20 mouse cellular contexts compared by ENCODE assay signal in the genomic region with DNA sequence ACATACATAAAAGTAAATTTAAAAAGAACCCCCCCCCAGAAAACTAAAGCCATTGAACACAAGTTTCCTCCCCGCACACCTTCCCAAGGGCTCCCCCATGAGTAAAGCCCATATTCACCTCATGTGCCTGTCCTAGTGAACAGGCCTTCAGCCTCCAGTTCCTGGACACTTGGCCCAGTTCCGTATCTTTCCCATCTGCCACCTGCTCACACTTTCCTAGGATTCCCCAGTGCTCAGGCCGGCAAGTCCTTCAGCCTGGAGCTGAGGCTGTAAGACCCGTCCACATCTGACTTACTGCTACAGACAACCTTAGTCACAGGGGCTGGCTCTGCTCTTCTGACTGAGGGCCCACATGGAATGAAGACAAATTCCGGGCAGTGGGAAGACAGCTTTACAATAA. TPM values are rescaled to one million over a fixed set of nuclear protein-coding genes. Genes with fewer than 3 reads are reported as not detected.
DNase-seq lines count a peak whose midpoint lies in the region; TF ChIP-seq lines count a peak whose summit lies in the region.
"Had no signal": no experiment of that assay in that cellular context is flagged by ENCODE, and none has a peak within 500 bp of the region (broad histone marks: within the 10 kb centered on the region; RNA-seq: fewer than 3 reads in every experiment).

No protein-coding gene starts in this region.

- no peak for TF ChIP-seq CTCF in cerebellum, adult 2 months (IDR thresholded peaks at IDR 0.05; ENCODE audit: borderline replicate concordance, insufficient read depth, low read depth, low read length)

- H3K36me3 ChIP-seq in hindbrain, embryonic 10.5 days, result no peaks in the 10 kb centered on the region
- H3K36me3 ChIP-seq: embryonic facial prominence, embryonic 12.5 days; forebrain, embryonic 12.5 days; heart, embryonic 15.5 days; hindbrain, embryonic 15.5 days had no signal

- WGBS in cerebellum, adult 2 months, result 19% methylated on average over 5 of the region's 5 CpGs
- WGBS in hindbrain, embryonic 10.5 days, result 92% methylated on average over 5 of the region's 5 CpGs

- peak; percentile 62 for DNase-seq in cerebellum, adult 11 months
- peak; percentile 72 to 86 for DNase-seq in cerebellum, adult 2 months
- peak; percentile 69 to 72 for DNase-seq in cerebellum, postnatal 10 days
- DNase-seq in hindbrain, embryonic 10.5 days (ENCODE audit: low spot score), result no peak
- DNase-seq in urinary bladder, postnatal 10 days (ENCODE audit: low spot score), result no peak
- DNase-seq in right cerebral cortex, postnatal 14 days, result no peak
- DNase-seq: adrenal gland, adult 2 months; adrenal gland, postnatal 36 days; gastrocnemius, postnatal 10 days; heart, adult 2 months; heart, postnatal 14 days; kidney, adult 2 months had no signal

- H3K4me1 ChIP-seq in cerebellum, adult 2 months (ENCODE audit: control insufficient read depth, insufficient read depth, low read length), result no peaks in the 10 kb centered on the region
- H3K4me1 ChIP-seq in hindbrain, embryonic 10.5 days (replicated peaks), result peaks cover 14% of the 10 kb centered on the region
- H3K4me1 ChIP-seq: heart, embryonic 15.5 days; hindbrain, embryonic 15.5 days had no signal

- no peaks in the 10 kb centered on the region for H3K9me3 ChIP-seq in hindbrain, embryonic 10.5 days
- H3K9me3 ChIP-seq: embryonic facial prominence, embryonic 12.5 days; forebrain, embryonic 12.5 days; heart, embryonic 15.5 days; hindbrain, embryonic 15.5 days had no signal

- TF ChIP-seq POLR2A in cerebellum, adult 2 months (IDR thresholded peaks at IDR 0.05; ENCODE audit: borderline replicate concordance, insufficient read depth, low read length), result no peak

- H3K27me3 ChIP-seq in cerebellum, adult 2 months (ENCODE audit: control insufficient read depth, insufficient read depth, low read length), result no peaks in the 10 kb centered on the region
- H3K27me3 ChIP-seq in hindbrain, embryonic 10.5 days (ENCODE audit: insufficient read depth, poor library complexity, severe bottlenecking), result peaks cover 30% of the 10 kb centered on the region
- H3K27me3 ChIP-seq: CH12.LX; heart, embryonic 15.5 days had no signal

- peak overlapping the region; percentile 9; the same call in 1 of the 2 replicates for H3K27ac ChIP-seq in cerebellum, adult 2 months (ENCODE audit: insufficient read depth, low read length)
- no peak overlapping the region for H3K27ac ChIP-seq in hindbrain, embryonic 10.5 days
- H3K27ac ChIP-seq: embryonic facial prominence, embryonic 12.5 days; forebrain, embryonic 12.5 days; heart, adult 2 months; heart, embryonic 15.5 days; hindbrain, embryonic 15.5 days had no signal

- H3K4me3 ChIP-seq in cerebellum, adult 2 months (replicated peaks; ENCODE audit: insufficient read depth, low read depth, low read length), result no peak overlapping the region
- H3K4me3 ChIP-seq in hindbrain, embryonic 10.5 days, result no peak overlapping the region
- H3K4me3 ChIP-seq: embryonic facial prominence, embryonic 12.5 days; forebrain, embryonic 12.5 days; heart, adult 2 months; heart, embryonic 15.5 days; hindbrain, embryonic 15.5 days had no signal

RNA-seq across cellular contexts. Expression of a gene that starts 4.2 kb away (rescaled TPM):
- 0.25 and 0.28 TPM in 2 replicates for polyA plus RNA-seq in cerebellum, adult 2 months (2012; rRNA removed)
- 20.9 and 23.7 TPM in 2 replicates for polyA plus RNA-seq in hindbrain, embryonic 10.5 days (2016; fragmentation: Nextera tagmentation; extraction: Ambion mirVana)
- polyA plus RNA-seq: forebrain, embryonic 16.5 days had no signal

RNA-seq across cellular contexts. Expression of a gene that starts 16.9 kb away (rescaled TPM):
- polyA plus RNA-seq in cerebellum, adult 2 months (2012; rRNA removed), result 115 and 150 TPM in 2 replicates
- polyA plus RNA-seq in hindbrain, embryonic 10.5 days (2016; fragmentation: Nextera tagmentation; extraction: Ambion mirVana), result 55.6 and 68.3 TPM in 2 replicates

RNA-seq across cellular contexts. Expression of a gene that starts 22.8 kb away (rescaled TPM):
- polyA plus RNA-seq in cerebellum, adult 2 months (2012; rRNA removed), result 125 and 130 TPM in 2 replicates
- 250 and 261 TPM in 2 replicates for polyA plus RNA-seq in hindbrain, embryonic 10.5 days (2016; fragmentation: Nextera tagmentation; extraction: Ambion mirVana)

RNA-seq across cellular contexts. Expression of a gene that starts 40.7 kb away (rescaled TPM):
- 1.6 and 1.8 TPM in 2 replicates for polyA plus RNA-seq in cerebellum, adult 2 months (2012; rRNA removed)
- polyA plus RNA-seq in hindbrain, embryonic 10.5 days (2016; fragmentation: Nextera tagmentation; extraction: Ambion mirVana), result 2.4 TPM in 2 replicates

RNA-seq across cellular contexts. Expression of a gene that starts 48.1 kb away (rescaled TPM):
- polyA plus RNA-seq in cerebellum, adult 2 months (2012; rRNA removed), result 0.07 and 0.13 TPM in 2 replicates
- 0.11 TPM in 1 of 2 replicates, not detected in the other for polyA plus RNA-seq in hindbrain, embryonic 10.5 days (2016; fragmentation: Nextera tagmentation; extraction: Ambion mirVana)
- polyA plus RNA-seq: frontal cortex, adult 2 months; heart, adult 2 months; hindbrain, embryonic 11.5 days; kidney, adult 2 months had no signal

Comparison
In these comparisons a context has a peak if more than half of its experiments do, and no peak if none do; other contexts are left out.
1. DNase-seq: peak in cerebellum, adult 11 months (single experiment), cerebellum, adult 2 months (2 of 2) and cerebellum, postnatal 10 days (2 of 2); none in hindbrain, embryonic 10.5 days (single experiment), urinary bladder, postnatal 10 days (single experiment) and right cerebral cortex, postnatal 14 days (single experiment).
2. RNA of a gene that starts 4.2 kb away (polyA plus RNA-seq): 20.9 to 23.7 TPM in hindbrain, embryonic 10.5 days; 0.25 to 0.28 TPM in cerebellum, adult 2 months; every median in the first group is over 10 times any median in the second.